8 mouse cellular contexts compared by ENCODE assay signal in genomic region chr19:6869355-6869754, GRCm38 (mm10). TPM values are rescaled to one million over a fixed set of nuclear protein-coding genes. Genes with fewer than 3 reads are reported as not detected.
A peak's percentile ranks its signal among the peaks of the same experiment; 100 is the strongest.
DNase-seq lines count a peak whose midpoint lies in the region; ATAC-seq and TF ChIP-seq lines count a peak whose summit lies in the region.

No protein-coding gene starts in this region.

- H3K27ac ChIP-seq in embryonic facial prominence, embryonic 15.5 days (replicated peaks): no peak overlapping the region
- H3K27ac ChIP-seq in kidney, adult 2 months (ENCODE audit: insufficient read depth, low read depth, low read length): peak overlapping the region; percentile 95
- H3K27ac ChIP-seq in lung, embryonic 16.5 days (ENCODE audit: low read length): no peak overlapping the region
- H3K27ac ChIP-seq in stomach, embryonic 14.5 days (ENCODE audit: low read length): no peak overlapping the region
- H3K27ac ChIP-seq in cerebellum, adult 2 months (ENCODE audit: insufficient read depth, low read length): no peak overlapping the region

- 7% methylated on average over 5 of the region's 5 CpGs for WGBS in embryonic facial prominence, embryonic 15.5 days
- 4% methylated on average over 5 of the region's 5 CpGs for WGBS in kidney, adult 2 months
- 0% methylated on average over 5 of the region's 5 CpGs for WGBS in lung, embryonic 16.5 days
- 1% methylated on average over 5 of the region's 5 CpGs for WGBS in stomach, embryonic 14.5 days
- 24% methylated on average over 5 of the region's 5 CpGs for WGBS in cerebellum, adult 2 months

- H3K4me3 ChIP-seq in embryonic facial prominence, embryonic 15.5 days (replicated peaks): peak overlapping the region; percentile 15
- peak overlapping the region; percentile 45 for H3K4me3 ChIP-seq in kidney, adult 2 months (ENCODE audit: insufficient read depth, low read depth, low read length)
- H3K4me3 ChIP-seq in lung, embryonic 16.5 days (ENCODE audit: low read length): peak overlapping the region; percentile 39
- H3K4me3 ChIP-seq in stomach, embryonic 14.5 days (ENCODE audit: low read depth, low read length): peak overlapping the region; percentile 16; the same call in 1 of the 2 replicates
- no peak overlapping the region for H3K4me3 ChIP-seq in cerebellum, adult 2 months (replicated peaks; ENCODE audit: insufficient read depth, low read depth, low read length)

- ATAC-seq in embryonic facial prominence, embryonic 15.5 days (ENCODE audit: insufficient number of reproducible peaks, low FRiP score, low TSS enrichment, low read depth): no peak
- peak; percentile 84 for ATAC-seq in lung, embryonic 16.5 days (ENCODE audit: low read depth)
- ATAC-seq in stomach, embryonic 14.5 days (ENCODE audit: insufficient number of reproducible peaks, insufficient read depth, low FRiP score, low read depth): peak; percentile 56; the same call in 1 of the 2 replicates

- TF ChIP-seq CTCF in kidney, adult 2 months (conservative IDR thresholded peaks at IDR 0.05; ENCODE audit: insufficient read depth, insufficient read length, low read depth, low read length): no peak
- TF ChIP-seq CTCF in cerebellum, adult 2 months (IDR thresholded peaks at IDR 0.05; ENCODE audit: borderline replicate concordance, insufficient read depth, low read depth, low read length): no peak

- no peaks in the 10 kb centered on the region for H3K36me3 ChIP-seq in embryonic facial prominence, embryonic 15.5 days
- H3K36me3 ChIP-seq in kidney, adult 2 months (ENCODE audit: control insufficient read depth, insufficient read depth, low read length): no peaks in the 10 kb centered on the region
- H3K36me3 ChIP-seq in lung, embryonic 16.5 days (ENCODE audit: control insufficient read depth, insufficient read depth, low read length): no peaks in the 10 kb centered on the region
- no peaks in the 10 kb centered on the region for H3K36me3 ChIP-seq in stomach, embryonic 14.5 days (ENCODE audit: control insufficient read depth, insufficient read depth, low read length)

- H3K4me2 ChIP-seq in embryonic facial prominence, embryonic 15.5 days (replicated peaks): peak overlapping the region; percentile 34
- H3K4me2 ChIP-seq in lung, embryonic 16.5 days (ENCODE audit: low read depth, low read length): peak overlapping the region; percentile 55
- H3K4me2 ChIP-seq in stomach, embryonic 14.5 days (replicated peaks; ENCODE audit: low read depth, low read length): peak overlapping the region; percentile 36

- H3K27me3 ChIP-seq in embryonic facial prominence, embryonic 15.5 days: no peaks in the 10 kb centered on the region
- no peaks in the 10 kb centered on the region for H3K27me3 ChIP-seq in kidney, adult 2 months (replicated peaks; ENCODE audit: control insufficient read depth, insufficient read depth, low read length)
- H3K27me3 ChIP-seq in lung, embryonic 16.5 days (ENCODE audit: control insufficient read depth, insufficient read depth, low read depth, low read length): no peaks in the 10 kb centered on the region
- H3K27me3 ChIP-seq in stomach, embryonic 14.5 days (ENCODE audit: control insufficient read depth, insufficient read depth, low read length): no peaks in the 10 kb centered on the region
- no peaks in the 10 kb centered on the region for H3K27me3 ChIP-seq in cerebellum, adult 2 months (ENCODE audit: control insufficient read depth, insufficient read depth, low read length)

- 0 out of 2 replicates have a peak, but pooled peaks cover 3% of the 10 kb centered on the region for H3K4me1 ChIP-seq in embryonic facial prominence, embryonic 15.5 days
- peaks cover 20% of the 10 kb centered on the region for H3K4me1 ChIP-seq in kidney, adult 2 months (ENCODE audit: control insufficient read depth, insufficient read depth, low read length)
- no peaks in the 10 kb centered on the region for H3K4me1 ChIP-seq in lung, embryonic 16.5 days (replicated peaks; ENCODE audit: control insufficient read depth, insufficient read depth, low read length)
- H3K4me1 ChIP-seq in stomach, embryonic 14.5 days (ENCODE audit: control insufficient read depth, insufficient read depth, low read length): peaks cover 3% of the 10 kb centered on the region; the same call in 1 of the 2 replicates
- H3K4me1 ChIP-seq in cerebellum, adult 2 months (ENCODE audit: control insufficient read depth, insufficient read depth, low read length): no peaks in the 10 kb centered on the region

- H3K9me3 ChIP-seq in embryonic facial prominence, embryonic 15.5 days (replicated peaks): no peaks in the 10 kb centered on the region
- no peaks in the 10 kb centered on the region for H3K9me3 ChIP-seq in lung, embryonic 16.5 days (ENCODE audit: control insufficient read depth, low read length)
- no peaks in the 10 kb centered on the region for H3K9me3 ChIP-seq in stomach, embryonic 14.5 days (ENCODE audit: control insufficient read depth, low read depth, low read length)

- peak; percentile 57 for DNase-seq in urinary bladder, postnatal 14 days (ENCODE audit: low spot score)
- DNase-seq in urinary bladder, adult 2 months (ENCODE audit: low spot score): no peak
- DNase-seq in kidney, adult 2 months: peak; percentile 86
- no peak for DNase-seq in cerebellum, adult 2 months
- no peak for DNase-seq in cerebellum, adult 9-11 months

- no peak overlapping the region for H3K9ac ChIP-seq in embryonic facial prominence, embryonic 15.5 days
- peak overlapping the region; percentile 33 for H3K9ac ChIP-seq in lung, embryonic 16.5 days (ENCODE audit: low read length)
- no peak overlapping the region for H3K9ac ChIP-seq in stomach, embryonic 14.5 days (replicated peaks; ENCODE audit: low read depth, low read length)

- TF ChIP-seq POLR2A in kidney, adult 2 months (IDR thresholded peaks at IDR 0.05; ENCODE audit: low read depth, low read length): no peak
- TF ChIP-seq POLR2A in cerebellum, adult 2 months (IDR thresholded peaks at IDR 0.05; ENCODE audit: borderline replicate concordance, insufficient read depth, low read length): no peak

RNA-seq across cellular contexts. Expression of gene Ccdc88b, which starts 11.3 kb away (rescaled TPM):
- polyA plus RNA-seq in urinary bladder, adult 2 months (2012; rRNA removed): 2.5 and 3.2 TPM in 2 replicates
- 0.80 and 1.8 TPM in 2 replicates for polyA plus RNA-seq in embryonic facial prominence, embryonic 15.5 days (2015; fragmentation: Nextera tagmentation; extraction: Ambion mirVana)
- polyA plus RNA-seq in kidney, adult 2 months (2012; rRNA removed): 2.1 and 2.2 TPM in 2 replicates
- 1.6 and 3.0 TPM in 2 replicates for polyA plus RNA-seq in lung, embryonic 16.5 days (2015; fragmentation: Nextera tagmentation; extraction: Ambion mirVana)
- polyA plus RNA-seq in stomach, embryonic 14.5 days (2014; fragmentation: Nextera tagmentation; extraction: Ambion mirVana): 0.59 and 0.80 TPM in 2 replicates
- polyA plus RNA-seq in cerebellum, adult 2 months (2012; rRNA removed): 1.7 and 2.1 TPM in 2 replicates

RNA-seq across cellular contexts. Expression of gene Rps6ka4, which starts 28.9 kb away (rescaled TPM):
- 34.6 and 37.5 TPM in 2 replicates for polyA plus RNA-seq in urinary bladder, adult 2 months (2012; rRNA removed)
- polyA plus RNA-seq in embryonic facial prominence, embryonic 15.5 days (2015; fragmentation: Nextera tagmentation; extraction: Ambion mirVana): 32.0 and 34.2 TPM in 2 replicates
- 19.9 and 22.8 TPM in 2 replicates for polyA plus RNA-seq in kidney, adult 2 months (2012; rRNA removed)
- polyA plus RNA-seq in lung, embryonic 16.5 days (2015; fragmentation: Nextera tagmentation; extraction: Ambion mirVana): 39.1 and 41.5 TPM in 2 replicates
- 24.2 and 26.1 TPM in 2 replicates for polyA plus RNA-seq in stomach, embryonic 14.5 days (2014; fragmentation: Nextera tagmentation; extraction: Ambion mirVana)
- polyA plus RNA-seq in cerebellum, adult 2 months (2012; rRNA removed): 26.3 and 28.7 TPM in 2 replicates

RNA-seq across cellular contexts. Expression of gene Trmt112, which starts 40.1 kb away (rescaled TPM):
- 114 and 126 TPM in 2 replicates for polyA plus RNA-seq in urinary bladder, adult 2 months (2012; rRNA removed)
- 137 and 138 TPM in 2 replicates for polyA plus RNA-seq in embryonic facial prominence, embryonic 15.5 days (2015; fragmentation: Nextera tagmentation; extraction: Ambion mirVana)
- polyA plus RNA-seq in kidney, adult 2 months (2012; rRNA removed): 133 and 146 TPM in 2 replicates
- 136 and 137 TPM in 2 replicates for polyA plus RNA-seq in lung, embryonic 16.5 days (2015; fragmentation: Nextera tagmentation; extraction: Ambion mirVana)
- polyA plus RNA-seq in stomach, embryonic 14.5 days (2014; fragmentation: Nextera tagmentation; extraction: Ambion mirVana): 152 and 158 TPM in 2 replicates
- polyA plus RNA-seq in cerebellum, adult 2 months (2012; rRNA removed): 122 and 124 TPM in 2 replicates

RNA-seq across cellular contexts. Expression of gene Prdx5, which starts 40.6 kb away (rescaled TPM):
- 308 and 425 TPM in 2 replicates for polyA plus RNA-seq in urinary bladder, adult 2 months (2012; rRNA removed)
- 321 and 330 TPM in 2 replicates for polyA plus RNA-seq in embryonic facial prominence, embryonic 15.5 days (2015; fragmentation: Nextera tagmentation; extraction: Ambion mirVana)
- 1,575 and 2,285 TPM in 2 replicates for polyA plus RNA-seq in kidney, adult 2 months (2012; rRNA removed)
- 283 and 302 TPM in 2 replicates for polyA plus RNA-seq in lung, embryonic 16.5 days (2015; fragmentation: Nextera tagmentation; extraction: Ambion mirVana)
- polyA plus RNA-seq in stomach, embryonic 14.5 days (2014; fragmentation: Nextera tagmentation; extraction: Ambion mirVana): 166 and 172 TPM in 2 replicates
- polyA plus RNA-seq in cerebellum, adult 2 months (2012; rRNA removed): 500 and 537 TPM in 2 replicates

RNA-seq across cellular contexts. Expression of gene Esrra, which starts 52.3 kb away (rescaled TPM):
- 55.8 and 59.1 TPM in 2 replicates for polyA plus RNA-seq in urinary bladder, adult 2 months (2012; rRNA removed)
- 15.2 and 16.1 TPM in 2 replicates for polyA plus RNA-seq in embryonic facial prominence, embryonic 15.5 days (2015; fragmentation: Nextera tagmentation; extraction: Ambion mirVana)
- polyA plus RNA-seq in kidney, adult 2 months (2012; rRNA removed): 134 and 155 TPM in 2 replicates
- 8.5 and 9.9 TPM in 2 replicates for polyA plus RNA-seq in lung, embryonic 16.5 days (2015; fragmentation: Nextera tagmentation; extraction: Ambion mirVana)
- polyA plus RNA-seq in stomach, embryonic 14.5 days (2014; fragmentation: Nextera tagmentation; extraction: Ambion mirVana): 6.5 and 6.8 TPM in 2 replicates
- polyA plus RNA-seq in cerebellum, adult 2 months (2012; rRNA removed): 95.3 and 103 TPM in 2 replicates

Comparison
In these comparisons a context has a peak if more than half of its experiments do, and no peak if none do; other contexts are left out.
1. DNase-seq: peak in urinary bladder, postnatal 14 days (single experiment) and kidney, adult 2 months (single experiment); none in urinary bladder, adult 2 months (single experiment), cerebellum, adult 2 months (0 of 2) and cerebellum, adult 9-11 months (single experiment).
2. Peak in every context shown above with its lines, with median percentiles within 50 percentile points of each other: H3K4me2 ChIP-seq.